Mouse (Mus musculus): ENCODE measurements at regions not wholly inside any gene's neighbourhood (a gene's known extent, or its start where the extent isn't known, plus 50 kb on each side); places are given as distances from the start of the nearest gene placed in this dataset.

DNA sequence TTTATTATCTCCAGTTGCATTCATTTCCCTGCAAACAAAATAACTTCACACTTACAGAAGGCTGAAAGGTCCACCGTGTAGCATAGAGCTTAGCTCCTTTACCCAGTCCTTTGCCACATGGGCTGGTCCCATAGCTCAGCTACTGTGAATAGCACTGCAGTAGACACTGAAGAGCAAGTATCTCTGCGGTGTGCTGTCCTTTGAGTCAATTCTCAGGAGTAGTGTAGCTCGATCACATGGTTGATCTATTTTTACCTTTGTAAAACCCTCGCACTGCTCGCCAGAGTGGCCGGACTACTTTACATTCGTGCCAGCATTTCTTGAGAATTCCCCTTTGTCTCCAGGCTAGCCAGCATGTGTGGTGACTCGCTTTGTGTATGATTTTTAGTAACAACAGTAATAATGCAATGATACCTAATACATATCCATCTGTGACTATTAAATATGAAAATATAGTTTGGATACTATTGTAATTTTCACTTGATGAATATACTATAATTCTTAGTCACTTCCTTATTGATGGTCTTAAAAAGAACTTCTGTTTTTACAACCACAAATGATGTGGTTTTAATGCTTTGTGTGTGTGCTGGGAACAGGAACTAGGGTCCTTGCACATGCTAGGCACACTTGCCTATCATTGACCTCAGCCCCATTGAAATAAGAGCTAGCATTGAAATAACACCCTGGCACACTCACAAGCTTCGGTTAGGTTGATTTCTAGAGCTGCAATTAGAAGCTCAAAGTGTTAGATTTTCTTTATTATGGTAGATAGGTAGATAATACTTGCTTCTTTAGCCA lies 257.7 kb upstream of the Atp11b start:
- Histone ChIP-seq H3K36me3 (ENCODE audit: insufficient read depth) (no peaks in the 10 kb centered on the region), H3K27ac (ENCODE audit: low read depth) (no peak overlapping the region), H3K4me2 (no peak overlapping the region), H3K27me3 (ENCODE audit: insufficient read depth, low read length) (no peaks in the 10 kb centered on the region), H3K9ac (no peak overlapping the region), H3K9me3 (ENCODE audit: low read depth, low read length) (no peaks in the 10 kb centered on the region), H3K4me3 (ENCODE audit: low read depth, low read length) (no peak overlapping the region), H3K4me1 (ENCODE audit: insufficient read depth) (no peaks in the 10 kb centered on the region)
- no peak for TF ChIP-seq CTCF (IDR thresholded peaks at IDR 0.05; ENCODE audit: low read depth)
- DNase-seq (no peak), ATAC-seq (ENCODE audit: insufficient read depth) (no peak)
- 79% methylated on average over 9 of the region's 9 CpGs for WGBS

DNA sequence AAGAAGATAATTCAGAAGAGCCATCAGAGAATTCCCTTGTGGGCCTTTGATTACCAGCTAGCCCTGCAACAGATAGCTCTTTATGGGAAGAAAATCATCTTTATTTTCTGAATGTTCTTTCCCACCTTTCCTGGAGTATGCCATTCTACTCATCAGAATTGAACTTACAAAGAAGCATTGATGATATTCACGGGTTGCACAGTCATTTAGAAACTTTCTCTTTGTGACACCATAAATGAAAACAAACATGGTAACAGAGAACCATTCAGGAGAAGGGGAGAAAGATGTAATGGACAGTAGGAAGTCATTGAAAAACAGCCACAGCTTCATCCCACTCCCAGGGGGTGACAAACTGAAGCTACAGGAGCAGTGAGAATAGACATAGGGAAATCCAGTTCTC lies 243.6 kb upstream of the Atp11b start:
- DNase-seq (no peak), ATAC-seq (ENCODE audit: insufficient read depth) (no peak)
- TF ChIP-seq CTCF (IDR thresholded peaks at IDR 0.05; ENCODE audit: low read depth): no peak
- no peaks in the 10 kb centered on the region for H3K4me1 ChIP-seq (ENCODE audit: insufficient read depth)
- no peaks in the 10 kb centered on the region for H3K9me3 ChIP-seq (ENCODE audit: low read depth, low read length)
- no peak overlapping the region for H3K9ac ChIP-seq
- WGBS: 63% methylated on average over 1 of the region's 1 CpGs
- H3K4me2 ChIP-seq: no peak overlapping the region
- no peak overlapping the region for H3K27ac ChIP-seq (ENCODE audit: low read depth)
- H3K4me3 ChIP-seq (ENCODE audit: low read depth, low read length): no peak overlapping the region
- H3K36me3 ChIP-seq (ENCODE audit: insufficient read depth): no peaks in the 10 kb centered on the region
- H3K27me3 ChIP-seq (ENCODE audit: insufficient read depth, low read length): no peaks in the 10 kb centered on the region

DNA sequence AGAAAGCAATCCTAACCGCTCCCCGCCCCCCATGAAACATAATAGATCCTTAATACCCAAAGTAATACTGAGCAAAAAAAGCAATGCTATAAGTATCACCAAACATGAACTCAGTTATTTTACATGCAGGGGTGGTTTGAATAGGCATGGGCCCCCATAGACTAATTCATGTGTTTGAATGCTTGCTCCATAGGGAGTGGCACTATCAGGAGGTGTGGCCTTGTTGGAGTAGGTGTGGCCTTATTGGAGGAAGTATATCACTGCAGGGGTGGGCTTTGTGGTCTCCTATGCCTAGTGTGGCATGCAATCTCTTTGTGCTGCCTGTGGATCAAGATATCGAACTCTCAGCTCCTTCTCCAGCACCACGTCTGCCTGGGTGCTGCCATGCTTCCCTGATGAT lies 237.4 kb upstream of the Atp11b start:
- H3K4me1 ChIP-seq (ENCODE audit: insufficient read depth): no peaks in the 10 kb centered on the region
- DNase-seq: no peak
- 85% methylated on average over 4 of the region's 4 CpGs for WGBS
- no peak for TF ChIP-seq CTCF (IDR thresholded peaks at IDR 0.05; ENCODE audit: low read depth)
- no peak overlapping the region for H3K27ac ChIP-seq (ENCODE audit: low read depth)
- no peak overlapping the region for H3K4me2 ChIP-seq
- no peaks in the 10 kb centered on the region for H3K27me3 ChIP-seq (ENCODE audit: insufficient read depth, low read length)
- no peaks in the 10 kb centered on the region for H3K9me3 ChIP-seq (ENCODE audit: low read depth, low read length)
- H3K9ac ChIP-seq: no peak overlapping the region
- H3K36me3 ChIP-seq (ENCODE audit: insufficient read depth): no peaks in the 10 kb centered on the region
- no peak overlapping the region for H3K4me3 ChIP-seq (ENCODE audit: low read depth, low read length)
- ATAC-seq (ENCODE audit: insufficient read depth): no peak

DNA sequence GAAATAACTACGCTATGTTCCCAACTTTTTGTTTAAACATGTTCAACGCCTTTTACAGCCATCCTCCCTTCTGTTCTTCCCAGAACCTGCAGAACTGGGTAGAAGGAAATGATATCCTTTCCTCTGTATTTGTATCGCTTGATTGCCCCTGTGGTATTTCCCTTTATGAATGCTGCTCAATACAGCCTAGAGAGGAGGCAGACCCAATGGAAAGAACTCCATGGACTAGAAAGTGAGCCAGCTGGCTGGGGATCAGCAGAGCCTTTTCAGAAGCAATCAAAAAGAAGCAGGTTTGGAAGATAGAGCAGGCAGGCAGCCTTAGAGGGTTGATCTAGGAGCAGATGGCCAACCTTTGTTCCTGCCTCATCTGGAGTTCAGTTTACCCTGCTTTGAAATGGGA lies 233.8 kb upstream of the Atp11b start:
- Histone ChIP-seq H3K27me3 (ENCODE audit: insufficient read depth, low read length) (no peaks in the 10 kb centered on the region), H3K4me3 (ENCODE audit: low read depth, low read length) (no peak overlapping the region), H3K27ac (ENCODE audit: low read depth) (no peak overlapping the region), H3K4me1 (ENCODE audit: insufficient read depth) (no peaks in the 10 kb centered on the region), H3K4me2 (no peak overlapping the region), H3K9ac (no peak overlapping the region), H3K36me3 (ENCODE audit: insufficient read depth) (no peaks in the 10 kb centered on the region), H3K9me3 (ENCODE audit: low read depth, low read length) (no peaks in the 10 kb centered on the region)
- TF ChIP-seq CTCF (IDR thresholded peaks at IDR 0.05; ENCODE audit: low read depth): no peak
- ATAC-seq (ENCODE audit: insufficient read depth) (no peak), DNase-seq (no peak)
- 88% methylated on average over 3 of the region's 3 CpGs for WGBS

GRCm38 (mm10) chr3:35547696-35548095 lies 206.2 kb upstream of the Atp11b start:
- no peaks in the 10 kb centered on the region for H3K36me3 ChIP-seq (ENCODE audit: insufficient read depth)
- no peaks in the 10 kb centered on the region for H3K27me3 ChIP-seq (ENCODE audit: insufficient read depth, low read length)
- H3K9me3 ChIP-seq (ENCODE audit: low read depth, low read length): no peaks in the 10 kb centered on the region
- TF ChIP-seq CTCF (IDR thresholded peaks at IDR 0.05; ENCODE audit: low read depth): no peak
- H3K4me3 ChIP-seq (ENCODE audit: low read depth, low read length): no peak overlapping the region
- H3K4me1 ChIP-seq (ENCODE audit: insufficient read depth): no peaks in the 10 kb centered on the region
- no peak overlapping the region for H3K4me2 ChIP-seq
- no peak overlapping the region for H3K9ac ChIP-seq
- no peak for ATAC-seq (ENCODE audit: insufficient read depth)
- DNase-seq: no peak
- H3K27ac ChIP-seq (ENCODE audit: low read depth): no peak overlapping the region

- Histone ChIP-seq H3K4me2 (no peak overlapping the region), H3K9me3 (ENCODE audit: low read depth, low read length) (no peaks in the 10 kb centered on the region), H3K9ac (no peak overlapping the region), H3K36me3 (ENCODE audit: insufficient read depth) (no peaks in the 10 kb centered on the region), H3K27ac (ENCODE audit: low read depth) (no peak overlapping the region), H3K4me1 (ENCODE audit: insufficient read depth) (no peaks in the 10 kb centered on the region), H3K4me3 (ENCODE audit: low read depth, low read length) (no peak overlapping the region), H3K27me3 (ENCODE audit: insufficient read depth, low read length) (no peaks in the 10 kb centered on the region)
- TF ChIP-seq CTCF (IDR thresholded peaks at IDR 0.05; ENCODE audit: low read depth): no peak
- DNase-seq (no peak), ATAC-seq (ENCODE audit: insufficient read depth) (no peak)
- 78% methylated on average over 9 of the region's 9 CpGs for WGBS
Observed at GRCm38 (mm10) chr3:35551791-35552190, 202.1 kb upstream of the Atp11b start.

DNA sequence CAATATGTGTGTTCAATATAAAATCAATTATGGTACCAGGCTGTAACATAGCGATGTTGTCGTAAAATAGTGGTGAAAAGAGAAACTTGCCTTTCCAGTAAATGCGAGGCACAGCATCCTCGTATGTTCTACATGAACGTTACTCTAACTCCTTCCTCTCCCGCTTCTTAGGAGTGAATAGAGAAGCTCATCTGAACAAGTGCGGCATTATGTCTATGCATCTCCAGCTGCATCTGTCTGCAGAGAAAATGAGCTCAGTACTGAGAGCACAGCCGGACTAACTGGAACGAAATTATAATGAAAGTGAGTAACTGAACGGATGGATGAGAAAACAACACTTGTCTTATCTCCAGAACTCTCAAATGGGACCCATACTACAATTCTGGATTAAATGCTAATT lies 193.5 kb upstream of the Atp11b start:
- Histone ChIP-seq H3K27ac (ENCODE audit: low read depth) (no peak overlapping the region), H3K4me3 (ENCODE audit: low read depth, low read length) (no peak overlapping the region), H3K36me3 (ENCODE audit: insufficient read depth) (no peaks in the 10 kb centered on the region), H3K27me3 (ENCODE audit: insufficient read depth, low read length) (no peaks in the 10 kb centered on the region), H3K9ac (no peak overlapping the region), H3K9me3 (ENCODE audit: low read depth, low read length) (no peaks in the 10 kb centered on the region), H3K4me1 (ENCODE audit: insufficient read depth) (no peaks in the 10 kb centered on the region), H3K4me2 (no peak overlapping the region)
- no peak for ATAC-seq (ENCODE audit: insufficient read depth)
- no peak for TF ChIP-seq CTCF (IDR thresholded peaks at IDR 0.05; ENCODE audit: low read depth)
- no peak for DNase-seq
- WGBS: 90% methylated on average over 10 of the region's 10 CpGs

Data from lung, embryonic 14.5 days (tissue).